Mouse (Mus musculus) heart, embryonic 13.5 days (tissue): ENCODE measurements around the gene Hscb. TPM values are rescaled to one million over a fixed set of nuclear protein-coding genes. Genes with fewer than 3 reads are reported as not detected.

Experiments used
- ATAC-seq: fragments of 200-750 bp; cut with Nextera tagmentation; 2 replicates; pipeline ENCODE4 v1.8.0; 2017; ENCODE audit warnings: moderate TSS enrichment; ENCODE audit not compliant: insufficient number of reproducible peaks, low FRiP score, low TSS enrichment; ENCODE audit errors: extremely low read depth
- H3K27ac ChIP-seq: fragments of 300-500 bp; sonication (generic); replicated peaks from 2 replicates; pipeline ENCODE4 v1.5.1; 2015; ENCODE audit warnings: moderate library complexity, mild to moderate bottlenecking, inconsistent platforms
- H3K27me3 ChIP-seq: fragments of 300-500 bp; sonication (generic); replicated peaks from 2 replicates; pipeline ENCODE4 v1.6.1; 2015; ENCODE audit warnings: mild to moderate bottlenecking, inconsistent platforms
- H3K36me3 ChIP-seq: fragments of 300-500 bp; sonication (generic); 2 replicates; pipeline ENCODE4 v1.6.1; 2015; ENCODE audit warnings: mild to moderate bottlenecking, inconsistent platforms
- H3K4me1 ChIP-seq: fragments of 300-500 bp; sonication (generic); 2 replicates; pipeline ENCODE4 v1.6.1; 2015; ENCODE audit warnings: inconsistent platforms
- H3K4me2 ChIP-seq: fragments of 300-500 bp; sonication (generic); 2 replicates; pipeline ENCODE4 v1.6.1; 2015; ENCODE audit warnings: inconsistent platforms, mild to moderate bottlenecking, moderate library complexity
- H3K4me3 ChIP-seq: fragments of 300-500 bp; sonication (generic); 2 replicates; pipeline ENCODE4 v1.5.1; 2015; ENCODE audit warnings: moderate library complexity, mild to moderate bottlenecking, inconsistent platforms
- H3K9ac ChIP-seq: fragments of 300-500 bp; sonication (generic); 2 replicates; pipeline ENCODE4 v1.6.1; 2015; ENCODE audit warnings: inconsistent platforms, mild to moderate bottlenecking, moderate library complexity
- H3K9me3 ChIP-seq: fragments of 300-500 bp; sonication (generic); 2 replicates; pipeline ENCODE4 v1.6.1; 2016; ENCODE audit warnings: inconsistent platforms
- WGBS: fragments of 180-500 bp; shearing (Covaris S2); methylation state at CpG from one replicate; pipeline ENCODE4 v1.1.7; 2015; ENCODE audit warnings: mixed read lengths; 5-methylcytosine and 5-hydroxymethylcytosine counted together
- polyA plus RNA-seq: library from polyadenylated mRNA; unstranded; fragments of >200 nt; fragmentation: Nextera tagmentation; extraction: Ambion mirVana; gene quantifications from 2 replicates; pipeline ENCODE4 v1.2.1, GENCODE M21; 2015

Gene Hscb
- polyA plus RNA-seq, 1 experiment from 2014 or later = 29.7 TPM

DNA sequence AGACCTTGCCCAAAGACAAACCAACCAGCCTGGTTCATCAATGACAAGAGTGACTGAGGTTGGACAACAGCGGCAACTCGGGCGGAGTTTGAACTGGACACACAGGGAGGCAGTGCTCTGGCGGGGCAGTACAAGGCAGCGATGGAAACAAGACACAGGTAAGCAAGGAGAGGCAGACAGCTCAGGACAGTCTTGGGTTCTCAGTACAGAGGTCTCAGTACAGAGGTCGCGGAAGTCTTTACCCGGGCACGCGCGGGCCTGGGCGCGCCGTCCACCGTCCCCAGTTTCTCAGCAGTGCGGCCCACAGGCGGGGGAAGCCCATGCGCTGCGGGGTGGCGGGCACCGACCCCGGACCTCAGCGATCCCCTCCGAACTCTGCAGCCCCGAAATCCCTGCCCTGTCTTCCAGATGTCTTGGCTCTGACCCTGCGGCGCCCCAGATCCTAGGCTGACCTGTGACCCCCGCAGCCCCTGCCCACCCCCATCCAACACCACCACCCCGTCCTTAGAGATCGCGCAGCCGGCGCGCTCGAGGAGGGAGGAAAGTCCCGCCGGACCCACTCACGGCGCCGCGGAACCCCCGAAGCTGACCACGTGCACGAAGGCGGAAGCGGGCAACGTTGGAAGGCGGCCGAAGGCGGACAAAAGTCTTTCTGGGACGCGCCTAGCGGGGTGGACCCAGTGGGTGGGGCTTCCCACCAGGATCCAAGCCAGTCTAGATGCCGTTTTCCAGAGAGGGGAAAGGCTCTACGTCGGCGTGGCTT is 59.4 kb downstream of the Hscb start, which contains the start of gene Pus1:
TSS of gene Pus1 (minus strand) at position 662 of the 763 bp plus-strand sequence.
- Histone ChIP-seq H3K4me2 (peak within 1 kb of the TSS; percentile 89), H3K9me3 (no peaks in the 10 kb centered on the region), H3K4me1 (peaks cover 21% of the 10 kb centered on the region), H3K36me3 (peaks cover 42% of the 10 kb centered on the region), H3K9ac (peak within 1 kb of the TSS; percentile 84), H3K27ac (peak within 1 kb of the TSS; percentile 50), H3K27me3 (no peaks in the 10 kb centered on the region), H3K4me3 (peak within 1 kb of the TSS; percentile 83)
- ATAC-seq = peak; percentile 78
- WGBS = under 1% methylated on average over 56 of the region's 57 CpGs

DNA sequence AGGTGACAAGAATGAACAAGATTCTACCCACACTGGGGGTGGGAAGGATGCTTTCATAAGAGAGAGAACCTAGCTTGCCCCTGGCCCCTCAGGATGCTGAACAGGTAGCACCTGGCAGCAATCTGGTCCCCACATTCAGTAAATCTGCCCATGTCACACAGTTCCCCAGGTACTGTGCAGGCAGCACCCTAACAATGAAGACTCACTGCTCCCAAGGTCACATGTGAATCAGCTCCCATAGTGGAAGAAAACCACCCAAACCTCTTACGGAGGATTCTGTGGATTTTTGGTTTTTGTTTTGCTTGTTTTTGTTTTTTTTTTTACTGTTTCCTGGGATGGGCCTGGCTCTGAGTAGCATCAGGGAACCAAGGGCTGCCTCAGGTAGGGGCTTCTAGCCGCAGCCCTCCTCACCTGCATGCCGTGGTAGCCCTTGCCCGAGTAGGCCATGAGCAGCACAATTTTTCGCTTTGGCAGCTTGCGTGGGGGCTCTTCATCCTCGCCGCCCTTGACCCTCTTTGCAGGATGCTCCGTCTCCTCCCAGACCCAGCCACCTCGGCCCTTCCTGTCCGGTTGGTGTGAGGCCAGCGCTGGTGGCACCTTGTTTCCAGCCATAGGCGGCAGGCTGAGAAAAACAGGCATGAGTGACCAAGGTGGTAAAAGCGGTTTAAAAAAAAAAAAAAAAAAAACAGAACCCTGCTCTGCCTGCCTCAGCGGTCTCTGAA is 60.1 kb downstream of the Hscb start:
- peak overlapping the region; percentile 83 for H3K4me3 ChIP-seq
- WGBS = 20% methylated on average over 15 of the region's 15 CpGs
- ATAC-seq = no peak
- H3K9ac ChIP-seq = peak overlapping the region; percentile 84
- peaks cover 21% of the 10 kb centered on the region for H3K4me1 ChIP-seq
- H3K4me2 ChIP-seq = peak overlapping the region; percentile 89
- no peak overlapping the region for H3K27ac ChIP-seq
- H3K27me3 ChIP-seq = no peaks in the 10 kb centered on the region
- H3K9me3 ChIP-seq = no peaks in the 10 kb centered on the region
- peaks cover 45% of the 10 kb centered on the region for H3K36me3 ChIP-seq

Other genes starting within 250 kb of the Hscb start
- gene Noc4l, start 186.4 kb downstream of the Hscb start, polyA plus RNA-seq = 32.3 and 33.7 TPM in 2 replicates
- gene Ddx51, start 186.3 kb downstream of the Hscb start, polyA plus RNA-seq = 11.3 and 13.9 TPM in 2 replicates
- gene Ep400, start 69.1 kb downstream of the Hscb start, polyA plus RNA-seq = 26.5 and 27.0 TPM in 2 replicates
- gene Pus1, start 59.1 kb downstream of the Hscb start, polyA plus RNA-seq = 32.6 and 39.3 TPM in 2 replicates
- gene Ulk1, start 29.7 kb downstream of the Hscb start, polyA plus RNA-seq = 10.6 and 11.8 TPM in 2 replicates
- 18.2 and 19.8 TPM in 2 replicates for gene Chek2, start 202 bp upstream of the Hscb start, polyA plus RNA-seq
- 5.7 and 7.6 TPM in 2 replicates for gene Ttc28, start 40.0 kb upstream of the Hscb start, polyA plus RNA-seq